Mouse (Mus musculus): ENCODE measurements around the gene Lhx4.

The Lhx4 gene

GRCm38 (mm10) chr1:155742411-155743363, 8.8 kb downstream of the Lhx4 start:
- peak; percentile 32 for DNase-seq (ENCODE audit: low spot score)

GRCm38 (mm10) chr1:155741988-155742387, 9.5 kb downstream of the Lhx4 start:
- peak; percentile 54 for DNase-seq (ENCODE audit: low spot score)

- no peak for DNase-seq (ENCODE audit: low spot score)
Observed at GRCm38 (mm10) chr1:155741378-155741945, 10.0 kb downstream of the Lhx4 start.

- DNase-seq (ENCODE audit: low spot score): peak; percentile 44
Observed at GRCm38 (mm10) chr1:155740622-155741377, 10.7 kb downstream of the Lhx4 start.

GRCm38 (mm10) chr1:155737809-155738383, 13.6 kb downstream of the Lhx4 start:
- DNase-seq (ENCODE audit: low spot score): no peak

- DNase-seq (ENCODE audit: low spot score): no peak
Observed at GRCm38 (mm10) chr1:155737017-155737808, 14.3 kb downstream of the Lhx4 start.

- DNase-seq (ENCODE audit: low spot score): no peak
Observed at GRCm38 (mm10) chr1:155736096-155736825, 15.2 kb downstream of the Lhx4 start.

GRCm38 (mm10) chr1:155731156-155731555, 20.3 kb downstream of the Lhx4 start:
- DNase-seq (ENCODE audit: low spot score): peak; percentile 22

- DNase-seq (ENCODE audit: low spot score): no peak
Observed at GRCm38 (mm10) chr1:155729113-155729795, 22.2 kb downstream of the Lhx4 start.

GRCm38 (mm10) chr1:155727830-155728229, 23.7 kb downstream of the Lhx4 start:
- DNase-seq (ENCODE audit: low spot score): no peak

GRCm38 (mm10) chr1:155725876-155726275, 25.6 kb downstream of the Lhx4 start:
- DNase-seq (ENCODE audit: low spot score): no peak

- DNase-seq (ENCODE audit: low spot score): no peak
Observed at GRCm38 (mm10) chr1:155724301-155724700, 27.2 kb downstream of the Lhx4 start.

GRCm38 (mm10) chr1:155722185-155722584, 29.3 kb downstream of the Lhx4 start:
- DNase-seq (ENCODE audit: low spot score): peak; percentile 70

- DNase-seq (ENCODE audit: low spot score): no peak
Observed at GRCm38 (mm10) chr1:155721443-155721842, 30.0 kb downstream of the Lhx4 start.

- DNase-seq (ENCODE audit: low spot score): no peak
Observed at GRCm38 (mm10) chr1:155720006-155720405, 31.5 kb downstream of the Lhx4 start.

GRCm38 (mm10) chr1:155718851-155719250, 32.6 kb downstream of the Lhx4 start:
- no peak for DNase-seq (ENCODE audit: low spot score)

- DNase-seq (ENCODE audit: low spot score): no peak
Observed at GRCm38 (mm10) chr1:155717301-155717700, 34.2 kb downstream of the Lhx4 start.

GRCm38 (mm10) chr1:155715366-155715765, 36.1 kb downstream of the Lhx4 start:
- DNase-seq (ENCODE audit: low spot score): no peak

- DNase-seq (ENCODE audit: low spot score): no peak
Observed at GRCm38 (mm10) chr1:155713306-155713705, 38.2 kb downstream of the Lhx4 start.

- DNase-seq (ENCODE audit: low spot score): no peak
Observed at GRCm38 (mm10) chr1:155704182-155704581, 47.3 kb downstream of the Lhx4 start.
